Mouse (Mus musculus): ENCODE results near the gene Fzd1. TPM values are rescaled to one million over a fixed set of nuclear protein-coding genes. Genes with fewer than 3 reads are reported as not detected.

Gene Fzd1
- polyA plus RNA-seq, 1 experiment = not detected

DNA sequence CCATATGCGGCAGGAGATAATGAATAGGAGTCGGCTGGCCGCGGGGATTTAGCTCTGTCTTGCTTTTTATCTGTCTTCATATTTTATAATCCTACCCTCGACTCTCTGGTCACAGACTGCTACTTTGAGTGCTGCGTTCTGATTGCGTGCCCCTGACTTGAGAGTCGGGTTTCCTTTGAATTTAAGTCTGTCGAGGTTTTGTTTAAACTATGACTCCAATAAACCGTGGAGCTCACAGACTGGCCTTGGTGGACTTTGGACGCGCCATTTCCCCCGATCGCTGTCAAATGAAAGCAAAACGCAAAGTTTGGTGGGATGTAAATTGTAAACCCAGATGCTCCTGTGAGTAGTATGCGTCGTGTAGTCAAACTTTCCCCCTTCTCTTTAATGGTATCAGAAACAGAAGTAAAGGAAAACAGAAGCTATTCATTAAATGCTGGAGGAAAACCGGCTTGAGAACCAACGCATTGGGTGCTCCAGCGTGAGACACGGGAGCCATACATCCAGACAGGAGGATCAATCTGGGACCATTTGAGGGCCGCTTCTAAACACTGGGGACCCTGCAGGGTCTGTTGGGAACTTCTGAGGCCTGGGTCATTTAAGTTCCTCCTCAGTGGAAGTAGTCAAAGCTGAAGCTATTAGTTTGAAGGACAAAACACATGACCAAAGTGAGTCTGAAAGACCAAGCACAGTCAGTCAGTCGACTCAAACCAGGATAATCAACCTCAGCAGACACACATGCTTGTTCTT lies 671 bp upstream of the Fzd1 start:
- TF ChIP-seq GATA1 (IDR thresholded peaks at IDR 0.05; ENCODE audit: low read length) = no peak

GRCm38 (mm10) chr5:4756871-4757711 lies 744 bp downstream of the Fzd1 start:
- no peak for TF ChIP-seq GATA1 (IDR thresholded peaks at IDR 0.05; ENCODE audit: low read length)

GRCm38 (mm10) chr5:4756001-4756681 lies 1.7 kb downstream of the Fzd1 start:
- no peak for TF ChIP-seq GATA1 (IDR thresholded peaks at IDR 0.05; ENCODE audit: low read length)

DNA sequence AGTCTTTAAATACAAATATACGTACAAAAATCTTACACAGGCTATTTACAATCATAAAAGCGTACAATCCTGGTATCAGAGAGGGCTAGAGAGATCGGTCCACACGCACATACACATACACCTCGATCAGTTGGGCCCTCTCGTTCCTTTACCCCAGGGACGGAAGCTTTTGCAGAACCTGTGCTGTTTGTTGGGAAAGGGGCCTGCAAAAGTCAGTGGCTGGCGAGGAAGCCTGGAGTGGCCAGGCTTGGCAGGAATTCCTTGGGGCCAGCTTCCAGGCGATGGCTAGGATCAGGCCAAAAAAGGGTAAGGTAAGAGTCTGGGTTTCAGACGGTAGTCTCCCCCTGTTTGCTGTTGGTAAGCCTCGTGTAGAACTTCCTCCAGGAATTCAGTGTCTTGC lies 2.5 kb downstream of the Fzd1 start:
- no peak for TF ChIP-seq GATA1 (IDR thresholded peaks at IDR 0.05; ENCODE audit: low read length)

DNA sequence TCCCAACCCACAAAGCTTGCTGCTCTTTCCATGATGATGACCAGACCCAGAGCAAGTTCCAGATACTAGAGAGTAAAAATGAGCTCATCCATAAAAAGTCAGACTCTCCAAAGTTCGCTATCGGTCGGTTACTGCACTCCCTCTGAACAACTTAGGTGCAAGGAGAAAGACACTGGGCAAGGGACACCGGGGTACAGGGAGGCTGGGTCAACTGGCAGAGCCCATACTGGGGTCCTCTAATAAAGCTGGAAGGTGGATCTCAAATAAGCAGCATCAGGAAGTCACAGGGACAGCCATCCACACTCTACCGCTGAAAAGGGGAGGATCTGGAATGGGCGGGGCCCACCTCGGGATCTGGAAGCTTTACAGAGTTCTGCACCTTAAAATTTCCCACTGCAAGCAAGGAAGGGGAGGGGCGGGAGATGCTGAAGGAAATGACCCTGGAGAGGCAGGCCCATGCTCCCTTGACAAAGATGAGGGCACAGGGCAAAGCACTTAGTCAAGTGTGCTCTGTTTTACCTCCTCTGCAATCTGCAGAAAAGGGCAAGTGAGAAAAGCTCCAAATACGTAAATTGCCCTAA lies 3.0 kb downstream of the Fzd1 start:
- no peak for TF ChIP-seq GATA1 (IDR thresholded peaks at IDR 0.05; ENCODE audit: low read length)

DNA sequence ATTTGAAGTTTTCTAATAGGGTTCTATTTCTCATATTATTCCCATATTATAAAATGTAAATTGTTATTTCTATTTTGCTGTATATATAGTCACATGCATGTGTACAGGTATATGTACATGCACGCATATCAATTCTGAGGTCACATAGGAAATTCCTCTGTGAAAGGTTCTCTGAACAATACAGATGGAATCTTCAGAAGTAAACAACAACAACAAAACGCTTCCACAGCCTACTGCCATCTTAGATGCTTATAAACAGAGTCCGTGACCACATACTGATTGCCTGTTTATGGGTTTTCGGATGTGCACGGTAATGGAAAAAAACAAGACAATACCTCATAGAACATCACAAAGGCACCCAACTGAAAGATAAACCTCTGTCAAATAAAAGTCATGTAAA lies 4.7 kb downstream of the Fzd1 start:
- no peak for TF ChIP-seq GATA1 (IDR thresholded peaks at IDR 0.05; ENCODE audit: low read length)

- no peak for TF ChIP-seq GATA1 (IDR thresholded peaks at IDR 0.05; ENCODE audit: low read length)
Measured at GRCm38 (mm10) chr5:4742722-4743121, 15.1 kb downstream of the Fzd1 start.

- TF ChIP-seq GATA1 (IDR thresholded peaks at IDR 0.05; ENCODE audit: low read length) = no peak
Measured at GRCm38 (mm10) chr5:4737013-4737412, 20.8 kb downstream of the Fzd1 start.

- no peak for TF ChIP-seq GATA1 (IDR thresholded peaks at IDR 0.05; ENCODE audit: low read length)
Measured at GRCm38 (mm10) chr5:4735461-4735860, 22.4 kb downstream of the Fzd1 start.

- no peak for TF ChIP-seq GATA1 (IDR thresholded peaks at IDR 0.05; ENCODE audit: low read length)
Measured at GRCm38 (mm10) chr5:4733239-4733638, 24.6 kb downstream of the Fzd1 start.

GRCm38 (mm10) chr5:4732241-4733229 lies 25.3 kb downstream of the Fzd1 start:
- no peak for TF ChIP-seq GATA1 (IDR thresholded peaks at IDR 0.05; ENCODE audit: low read length)

- TF ChIP-seq GATA1 (IDR thresholded peaks at IDR 0.05; ENCODE audit: low read length) = no peak
Measured at GRCm38 (mm10) chr5:4731743-4732215, 26.1 kb downstream of the Fzd1 start.

GRCm38 (mm10) chr5:4731064-4731463 lies 26.8 kb downstream of the Fzd1 start:
- TF ChIP-seq GATA1 (IDR thresholded peaks at IDR 0.05; ENCODE audit: low read length) = no peak
